Mouse (Mus musculus): ENCODE results near the gene Nfic.

Nfic gene

DNA sequence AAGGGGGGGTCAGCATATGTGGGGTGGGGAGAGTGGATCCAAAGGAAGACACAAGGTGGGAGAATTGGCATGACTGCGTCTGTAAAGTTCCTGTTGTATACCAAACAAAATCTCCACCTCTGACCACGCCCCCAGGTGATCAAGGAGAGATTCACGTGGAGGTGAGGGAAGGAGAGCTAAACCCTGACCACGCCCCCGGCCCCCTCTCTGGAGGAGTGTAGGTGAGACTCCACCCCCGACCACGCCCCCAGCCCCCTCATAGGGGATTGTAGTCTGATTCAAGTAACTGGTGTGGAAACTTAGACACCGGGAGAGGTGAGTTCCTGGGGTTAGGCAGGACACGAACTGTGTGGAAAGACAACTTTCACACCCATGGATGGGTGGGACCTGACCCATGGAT is 51.4 kb downstream of the Nfic start:
- no peak for DNase-seq (ENCODE audit: low read depth)

DNA sequence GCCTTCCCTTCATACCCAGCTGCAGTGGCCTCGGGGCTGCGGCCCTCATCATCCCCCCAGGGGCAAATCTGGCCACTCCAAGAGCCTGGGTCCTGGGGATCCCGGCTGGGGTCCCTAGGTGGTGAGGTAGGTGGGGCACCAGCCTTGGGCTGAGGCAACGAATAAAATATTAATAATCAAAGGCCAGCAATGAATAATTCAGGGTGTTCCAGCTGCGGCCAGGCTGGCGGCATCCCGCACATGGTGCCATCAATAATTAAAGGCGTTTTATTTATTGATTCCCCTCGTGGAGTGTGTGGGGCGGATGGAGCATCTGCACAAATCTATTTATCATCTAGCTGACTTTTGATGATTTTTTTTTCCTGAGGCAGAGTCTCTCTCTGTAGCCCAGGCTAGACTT is 51.9 kb downstream of the Nfic start:
- DNase-seq (ENCODE audit: low read depth), result no peak

DNA sequence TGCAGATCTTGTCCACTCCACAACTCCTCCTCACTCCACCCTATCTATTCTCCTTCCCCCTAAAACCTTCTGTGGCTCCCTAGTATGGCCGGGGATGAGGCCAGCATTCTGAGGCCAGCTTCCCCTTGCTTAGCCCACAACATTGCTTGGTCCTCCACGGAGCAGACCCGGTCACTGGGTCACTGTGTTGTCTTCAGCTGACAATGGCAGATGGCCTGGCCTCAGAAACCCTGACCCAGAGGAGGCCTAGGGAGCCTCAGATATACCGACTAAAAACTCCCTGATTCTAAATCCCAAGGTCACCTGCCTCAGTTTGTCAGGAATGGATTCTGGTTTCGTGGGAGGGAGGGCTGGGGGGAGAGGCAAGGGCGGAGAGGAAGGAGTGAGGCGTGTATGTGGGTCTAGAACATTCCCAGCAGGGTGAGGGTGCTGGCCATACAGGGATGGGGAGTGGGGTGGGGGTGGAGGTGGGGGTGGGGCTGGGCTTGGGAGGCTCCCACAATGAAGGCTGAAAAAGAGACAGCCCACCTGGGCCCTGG is 53.1 kb downstream of the Nfic start:
- no peak for DNase-seq (ENCODE audit: low read depth)

GRCm38 (mm10) chr10:81401521-81402226 is 53.8 kb downstream of the Nfic start:
- no peak for DNase-seq (ENCODE audit: low read depth)

- DNase-seq (ENCODE audit: low read depth), result no peak
Observed at GRCm38 (mm10) chr10:81401205-81401520, 54.3 kb downstream of the Nfic start.

DNA sequence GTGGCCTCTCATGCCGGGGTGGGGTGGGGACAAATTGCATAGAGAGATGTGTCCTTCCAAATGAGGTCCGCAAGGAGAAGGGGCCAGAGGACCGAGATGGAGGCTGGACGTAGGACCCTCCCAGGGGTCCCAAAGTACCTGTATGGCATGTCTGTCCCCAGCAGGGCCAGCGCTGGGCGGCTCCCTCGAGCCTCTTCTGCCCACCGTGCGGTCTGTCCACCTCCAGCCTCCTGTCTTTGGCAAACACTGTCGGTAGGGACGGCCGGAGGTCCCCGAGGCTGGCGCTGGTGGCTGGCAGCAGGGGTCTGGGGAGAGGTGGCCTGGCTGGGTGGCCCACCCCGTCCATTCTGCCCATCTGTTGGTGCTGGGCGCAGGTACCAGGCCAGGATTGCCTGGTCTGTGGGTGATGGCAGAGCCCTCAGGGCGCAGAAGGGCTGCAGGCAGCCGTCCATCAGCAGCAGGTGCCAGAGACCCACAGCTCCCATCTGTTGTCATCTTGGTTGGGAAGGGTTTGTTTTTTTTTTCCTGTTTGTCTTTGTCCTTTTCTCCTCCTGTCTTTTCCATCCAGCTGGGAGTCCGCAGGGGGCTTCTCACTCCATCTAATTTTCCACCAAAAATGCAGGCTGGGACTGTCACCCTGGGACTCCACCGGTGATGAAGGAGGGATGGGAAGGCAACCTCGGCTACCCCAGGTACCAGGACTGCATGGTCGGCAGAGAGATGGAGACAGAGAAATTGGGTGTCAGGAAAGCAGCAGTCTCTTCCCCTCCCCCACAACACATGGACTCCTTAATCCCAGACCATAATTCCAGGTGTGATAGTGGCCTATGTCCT is 54.8 kb downstream of the Nfic start:
- no peak for DNase-seq (ENCODE audit: low read depth)

- DNase-seq (ENCODE audit: low read depth), result no peak
Observed at GRCm38 (mm10) chr10:81399798-81400308, 55.6 kb downstream of the Nfic start.

- DNase-seq (ENCODE audit: low read depth), result no peak
Observed at GRCm38 (mm10) chr10:81399296-81399695, 56.1 kb downstream of the Nfic start.

GRCm38 (mm10) chr10:81396749-81397148 is 58.7 kb downstream of the Nfic start:
- no peak for DNase-seq (ENCODE audit: low read depth)

GRCm38 (mm10) chr10:81395865-81396264 is 59.6 kb downstream of the Nfic start:
- DNase-seq (ENCODE audit: low read depth), result no peak

- peak; percentile 72 for DNase-seq (ENCODE audit: low read depth)
Observed at GRCm38 (mm10) chr10:81395127-81395526, 60.3 kb downstream of the Nfic start.

- DNase-seq (ENCODE audit: low read depth), result no peak
Observed at GRCm38 (mm10) chr10:81393456-81394063, 61.9 kb downstream of the Nfic start.

- DNase-seq (ENCODE audit: low read depth), result no peak
Observed at GRCm38 (mm10) chr10:81392781-81393185, 62.7 kb downstream of the Nfic start, which contains the start of gene Smim24. TSS of gene Smim24 (plus strand) at chr10:81393051.

DNA sequence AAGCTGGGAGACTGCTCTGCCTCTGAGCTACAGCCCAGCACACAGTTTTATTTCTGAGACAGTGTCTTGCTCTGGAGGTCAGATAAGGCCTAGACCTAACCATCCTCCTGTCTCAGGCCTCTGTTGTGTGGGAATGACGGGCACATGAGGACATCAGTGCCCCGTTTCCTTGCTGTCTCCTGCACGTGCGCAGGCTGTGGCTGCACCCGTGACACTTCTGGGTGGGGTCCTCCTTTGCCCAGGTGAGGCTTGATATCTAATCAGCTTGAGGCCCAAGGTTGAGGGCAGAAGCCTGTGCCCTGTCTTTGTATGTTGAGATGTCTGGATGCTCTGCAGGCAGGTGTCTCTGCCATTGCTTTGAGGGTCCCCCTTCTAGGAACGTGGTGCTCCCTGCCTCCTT is 63.2 kb downstream of the Nfic start:
- no peak for DNase-seq (ENCODE audit: low read depth)

DNA sequence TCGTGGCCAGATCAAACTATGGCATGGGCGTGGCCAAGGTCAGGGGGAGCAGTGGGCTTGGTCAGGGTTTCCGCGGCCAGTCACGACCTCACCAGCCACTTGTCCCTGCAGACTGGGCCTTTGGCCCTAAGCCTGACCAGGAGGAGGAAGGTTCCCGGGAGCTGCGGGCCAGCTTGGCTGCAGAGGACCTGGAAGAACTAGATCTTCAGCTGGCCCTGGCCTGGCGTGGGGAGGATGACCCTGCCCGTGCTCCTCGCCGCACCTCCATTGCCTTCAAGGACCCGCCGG is 64.8 kb downstream of the Nfic start:
- DNase-seq (ENCODE audit: low read depth), result no peak

DNA sequence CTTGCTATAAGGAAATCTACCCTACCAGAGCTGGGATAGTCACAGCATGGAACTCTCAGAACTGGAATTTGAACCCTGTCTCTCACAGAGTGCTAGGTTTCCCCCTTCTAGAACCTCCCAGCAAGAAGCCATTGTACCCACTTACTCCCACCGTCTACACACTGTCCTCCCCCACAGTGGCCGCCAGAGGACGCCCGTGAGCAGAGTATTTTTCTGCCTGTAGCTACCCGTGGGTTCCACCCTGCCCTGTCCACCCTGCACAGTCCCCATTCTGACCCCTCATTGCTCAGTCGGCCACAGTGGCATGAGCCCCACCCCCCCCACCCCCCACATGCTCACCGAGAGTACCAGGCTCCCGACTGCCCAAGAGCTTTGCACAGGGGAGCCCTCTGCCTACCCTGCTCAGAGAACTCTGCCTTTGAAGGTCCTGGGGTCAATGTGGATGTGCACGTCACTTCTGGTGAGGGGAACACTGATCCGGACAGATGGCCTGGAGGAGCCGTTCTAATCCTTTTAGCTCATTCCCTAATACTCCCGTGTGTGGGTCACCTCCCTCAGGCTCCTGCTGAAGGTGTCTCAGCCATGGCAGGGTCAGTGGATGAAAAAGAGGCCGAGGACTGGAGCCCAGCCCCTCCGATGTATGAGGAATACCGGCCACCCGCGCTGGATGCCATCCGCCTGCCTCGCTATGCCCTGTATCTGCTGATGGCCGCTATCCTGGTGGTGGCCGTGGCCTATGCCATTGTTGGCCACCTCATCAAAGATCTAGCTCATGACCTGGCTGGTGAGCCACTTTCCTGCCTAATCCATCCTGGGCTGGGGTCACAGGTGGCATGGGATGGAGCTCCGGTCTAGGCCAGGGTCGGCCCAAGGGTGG is 65.4 kb downstream of the Nfic start:
- DNase-seq (ENCODE audit: low read depth), result no peak

GRCm38 (mm10) chr10:81389373-81389772 is 66.1 kb downstream of the Nfic start:
- no peak for DNase-seq (ENCODE audit: low read depth)

- DNase-seq (ENCODE audit: low read depth), result no peak
Observed at GRCm38 (mm10) chr10:81388505-81389055, 66.9 kb downstream of the Nfic start, which contains the start of gene Gm48552. TSS of gene Gm48552 (plus strand) at chr10:81389005.

- no peak for DNase-seq (ENCODE audit: low read depth)
Observed at GRCm38 (mm10) chr10:81387716-81388115, 67.7 kb downstream of the Nfic start.

DNA sequence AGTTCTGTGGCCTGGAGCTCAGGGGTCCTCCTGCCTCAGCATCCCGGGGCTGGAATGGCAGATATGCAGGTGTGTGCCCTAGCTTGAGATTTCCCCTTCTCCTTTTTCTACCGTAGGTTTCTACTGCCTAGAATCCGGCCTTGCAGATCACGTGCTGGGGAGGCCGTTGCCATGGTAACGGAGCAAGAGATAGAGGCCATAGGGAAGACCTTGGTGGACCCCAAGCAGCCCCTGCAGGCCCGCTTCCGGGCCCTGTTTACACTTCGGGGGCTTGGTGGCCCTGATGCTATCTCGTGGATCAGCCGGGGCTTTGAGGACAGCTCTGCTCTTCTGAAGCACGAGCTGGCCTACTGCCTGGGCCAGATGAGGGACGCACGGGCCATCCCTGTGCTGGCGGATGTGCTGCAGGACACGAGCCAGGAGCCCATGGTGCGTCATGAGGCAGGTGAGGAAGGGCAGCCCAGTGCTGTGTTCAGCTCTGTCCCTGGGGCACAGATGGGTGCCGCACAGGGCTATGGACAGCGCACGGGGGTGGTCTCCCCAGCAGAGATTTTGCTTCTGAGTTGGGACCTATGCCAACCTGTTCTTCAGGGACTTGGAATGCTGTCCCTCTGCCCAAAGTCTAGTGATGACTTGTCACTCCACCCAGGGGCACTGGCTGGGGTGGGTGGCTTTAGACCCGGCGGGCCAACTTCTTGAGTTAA is 69.7 kb downstream of the Nfic start:
- no peak for DNase-seq (ENCODE audit: low read depth)

DNA sequence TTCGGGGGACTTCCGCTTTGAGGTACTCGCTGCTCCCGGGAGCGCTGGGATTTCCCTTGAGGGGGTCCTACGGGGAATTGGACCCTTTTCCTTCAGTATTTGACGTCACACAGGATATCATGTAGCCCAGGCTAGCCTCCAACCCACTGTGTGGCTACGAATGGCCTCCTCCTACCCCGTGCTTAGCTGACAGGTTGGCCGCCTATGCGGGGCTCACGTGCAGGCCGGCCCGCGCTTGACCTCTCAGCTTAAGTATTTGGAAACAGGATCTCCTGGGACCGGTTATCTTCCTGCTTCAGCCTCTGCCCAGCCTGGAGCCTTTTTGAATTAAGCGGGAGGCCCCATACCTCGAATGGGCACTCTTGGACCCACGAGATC is 70.8 kb downstream of the Nfic start:
- no peak for DNase-seq (ENCODE audit: low read depth)
